Mouse (Mus musculus): Measurements from ENCODE around the gene Ppp1r12c. TPM values are rescaled to one million over a fixed set of nuclear protein-coding genes. Genes with fewer than 3 reads are reported as not detected.
A peak's percentile ranks its signal among the peaks of the same experiment; 100 is the strongest.
"Not testable (repeated sequence)": the region's sequence is repeated elsewhere in the genome, so short reads cannot be mapped to it uniquely, and the experiment has no call there.

Ppp1r12c gene
- polyA plus RNA-seq, 1 experiment from 2014 or later, result 55.4 TPM

- Histone ChIP-seq H3K4me2 (replicated peaks; ENCODE audit: low read depth, low read length) (peak overlapping the region; percentile 61), H3K27ac (ENCODE audit: low read length) (no peak overlapping the region), H3K4me1 (ENCODE audit: insufficient read depth, low read depth, low read length) (no peaks in the 10 kb centered on the region; the same call in 1 of the 2 replicates), H3K4me3 (ENCODE audit: low read depth, low read length) (peak overlapping the region; percentile 26), H3K9me3 (ENCODE audit: low read length) (no peaks in the 10 kb centered on the region), H3K9ac (replicated peaks; ENCODE audit: low read depth) (peak overlapping the region; percentile 36; the same call in 1 of the 2 replicates), H3K27me3 (replicated peaks; ENCODE audit: insufficient read depth, low read length) (no peaks in the 10 kb centered on the region), H3K36me3 (ENCODE audit: insufficient read depth, low read length) (no peaks in the 10 kb centered on the region)
- peak; percentile 86 for TF ChIP-seq CTCF (IDR thresholded peaks at IDR 0.05)
- TF ChIP-seq EP300 (IDR thresholded peaks at IDR 0.05), result no peak
- WGBS, result 24% methylated on average over 40 of the region's 40 CpGs
- ATAC-seq (peak; percentile 95), DNase-seq (ENCODE audit: low spot score) (peak; percentile 95)
These were observed 25.1 kb upstream of the Ppp1r12c start for GRCm38 (mm10) chr7:4526341-4527301.

GRCm38 (mm10) chr7:4524212-4524922 is 22.9 kb upstream of the Ppp1r12c start, which contains the start of gene Tnni3:
Tnni3 (minus strand) TSS chr7:4524229.
- H3K4me1 ChIP-seq (ENCODE audit: insufficient read depth, low read depth, low read length); H3K4me3 ChIP-seq (ENCODE audit: low read depth, low read length); H3K9ac ChIP-seq (replicated peaks; ENCODE audit: low read depth); H3K36me3 ChIP-seq (ENCODE audit: insufficient read depth, low read length); H3K27ac ChIP-seq (ENCODE audit: low read length); H3K9me3 ChIP-seq (ENCODE audit: low read length); H3K4me2 ChIP-seq (replicated peaks; ENCODE audit: low read depth, low read length); H3K27me3 ChIP-seq (replicated peaks; ENCODE audit: insufficient read depth, low read length): not testable (repeated sequence)
- WGBS, result 56% methylated on average over 15 of the region's 15 CpGs
- DNase-seq (ENCODE audit: low spot score) (peak; percentile 75), ATAC-seq (peak; percentile 37)
- TF ChIP-seq CTCF (IDR thresholded peaks at IDR 0.05), result peak; percentile 82

- Histone ChIP-seq H3K4me3 (ENCODE audit: low read depth, low read length) (no peak overlapping the region), H3K4me2 (replicated peaks; ENCODE audit: low read depth, low read length) (no peak overlapping the region), H3K27me3 (replicated peaks; ENCODE audit: insufficient read depth, low read length) (no peaks in the 10 kb centered on the region), H3K4me1 (ENCODE audit: insufficient read depth, low read depth, low read length) (no peaks in the 10 kb centered on the region; the same call in 1 of the 2 replicates), H3K36me3 (ENCODE audit: insufficient read depth, low read length) (no peaks in the 10 kb centered on the region), H3K27ac (ENCODE audit: low read length) (no peak overlapping the region), H3K9ac (replicated peaks; ENCODE audit: low read depth) (no peak overlapping the region), H3K9me3 (ENCODE audit: low read length) (no peaks in the 10 kb centered on the region)
- no peak for TF ChIP-seq CTCF (IDR thresholded peaks at IDR 0.05)
- TF ChIP-seq EP300 (IDR thresholded peaks at IDR 0.05), result no peak
- WGBS, result 85% methylated on average over 33 of the region's 33 CpGs
- DNase-seq (ENCODE audit: low spot score), result no peak
- no peak for ATAC-seq
These were observed 22.0 kb upstream of the Ppp1r12c start for GRCm38 (mm10) chr7:4523205-4524130.

GRCm38 (mm10) chr7:4522292-4522691 is 20.8 kb upstream of the Ppp1r12c start:
- Histone ChIP-seq H3K9me3 (ENCODE audit: low read length) (no peaks in the 10 kb centered on the region), H3K4me3 (ENCODE audit: low read depth, low read length) (no peak overlapping the region), H3K4me2 (replicated peaks; ENCODE audit: low read depth, low read length) (no peak overlapping the region), H3K4me1 (ENCODE audit: insufficient read depth, low read depth, low read length) (no peaks in the 10 kb centered on the region; the same call in 1 of the 2 replicates), H3K9ac (replicated peaks; ENCODE audit: low read depth) (no peak overlapping the region), H3K27ac (ENCODE audit: low read length) (no peak overlapping the region), H3K27me3 (replicated peaks; ENCODE audit: insufficient read depth, low read length) (no peaks in the 10 kb centered on the region), H3K36me3 (ENCODE audit: insufficient read depth, low read length) (no peaks in the 10 kb centered on the region)
- ATAC-seq (no peak), DNase-seq (ENCODE audit: low spot score) (no peak)
- 67% methylated on average over 6 of the region's 6 CpGs for WGBS
- TF ChIP-seq EP300 (IDR thresholded peaks at IDR 0.05) (no peak), CTCF (IDR thresholded peaks at IDR 0.05) (no peak)

- no peaks in the 10 kb centered on the region for H3K27me3 ChIP-seq (replicated peaks; ENCODE audit: insufficient read depth, low read length)
- H3K36me3 ChIP-seq (ENCODE audit: insufficient read depth, low read length), result no peaks in the 10 kb centered on the region
- DNase-seq (ENCODE audit: low spot score) (no peak), ATAC-seq (peak; percentile 27; the same call in 1 of the 2 replicates)
- H3K27ac ChIP-seq (ENCODE audit: low read length), result no peak overlapping the region
- no peak overlapping the region for H3K9ac ChIP-seq (replicated peaks; ENCODE audit: low read depth)
- H3K4me3 ChIP-seq (ENCODE audit: low read depth, low read length), result no peak overlapping the region
- no peaks in the 10 kb centered on the region for H3K4me1 ChIP-seq (ENCODE audit: insufficient read depth, low read depth, low read length)
- peak overlapping the region; percentile 36 for H3K4me2 ChIP-seq (replicated peaks; ENCODE audit: low read depth, low read length)
- TF ChIP-seq CTCF (IDR thresholded peaks at IDR 0.05) (peak; percentile 46), EP300 (IDR thresholded peaks at IDR 0.05) (no peak)
- 32% methylated on average over 31 of the region's 32 CpGs for WGBS
- H3K9me3 ChIP-seq (ENCODE audit: low read length), result no peaks in the 10 kb centered on the region
These were observed 19.9 kb upstream of the Ppp1r12c start for GRCm38 (mm10) chr7:4521231-4522003.
